Mouse (Mus musculus): ENCODE measurements around the gene Peli1.

The Peli1 gene

DNA sequence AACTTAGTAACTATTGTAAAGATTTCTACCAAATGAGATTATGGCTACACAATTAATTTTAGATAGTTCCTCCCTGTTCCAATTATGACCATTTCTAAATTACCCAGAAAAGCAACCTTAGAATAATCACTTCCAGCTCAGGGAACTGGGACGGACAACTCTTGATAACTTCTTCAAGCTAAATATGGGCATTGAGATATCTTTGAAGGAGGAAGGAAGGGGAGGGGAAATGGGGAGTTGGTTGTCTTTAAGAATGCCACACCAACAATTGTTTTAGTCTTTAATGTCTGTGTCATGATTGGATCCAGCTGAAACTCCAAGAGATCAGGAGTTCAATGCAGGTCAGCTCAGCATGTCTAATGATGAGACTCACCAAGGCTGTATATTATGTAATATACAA is 91.6 kb downstream of the Peli1 start:
- peak; percentile 73 for DNase-seq (ENCODE audit: extremely low read depth, low read depth)

DNA sequence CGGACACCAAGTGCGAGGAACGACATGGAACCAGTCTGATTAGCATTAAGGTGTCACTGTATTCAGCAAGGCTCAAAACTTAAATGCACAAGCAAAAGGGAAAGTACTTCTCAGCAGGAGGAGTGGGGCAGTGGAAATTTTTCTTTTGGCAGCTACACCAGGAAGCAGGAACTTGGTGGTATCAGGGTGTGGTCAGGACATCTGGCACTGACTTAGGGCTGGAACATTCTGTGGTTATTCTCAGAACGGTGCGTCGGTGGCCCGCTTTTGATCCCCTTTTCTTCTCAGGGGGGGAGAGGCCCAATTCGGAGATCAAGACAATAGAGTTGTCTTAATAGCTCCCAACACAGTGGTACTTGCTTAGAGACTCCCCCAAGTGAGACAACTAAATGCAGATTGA is 100.7 kb downstream of the Peli1 start:
- DNase-seq (ENCODE audit: extremely low read depth, low read depth), result peak; percentile 57

DNA sequence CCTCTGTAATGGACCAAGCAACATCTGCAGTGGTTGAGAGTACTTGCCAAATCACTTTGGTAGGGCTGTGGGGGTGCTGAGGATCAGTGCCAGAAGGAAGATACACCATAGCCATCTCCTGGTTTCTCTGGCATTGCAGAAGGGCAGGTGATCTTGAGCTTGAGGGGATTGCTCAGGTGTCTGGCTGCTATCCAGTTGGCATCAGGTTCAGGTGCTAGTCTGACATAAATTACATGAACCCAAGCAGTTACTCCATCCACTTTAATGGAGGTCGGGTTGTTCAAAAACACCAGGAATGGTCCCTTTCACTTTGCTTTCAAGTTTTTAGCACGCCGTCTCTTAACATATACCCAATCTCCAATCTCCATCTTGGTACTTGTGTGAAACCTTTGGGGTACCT is 103.8 kb downstream of the Peli1 start:
- DNase-seq (ENCODE audit: extremely low read depth, low read depth), result no peak

Measured in MEL-GATA-1-ER (cell line).